Mouse (Mus musculus) stomach, postnatal 0 days (tissue): ENCODE data around the gene Dhrs9. TPM values are rescaled to one million over a fixed set of nuclear protein-coding genes. Genes with fewer than 3 reads are reported as not detected.

Experiments
- ATAC-seq: fragments of 200-750 bp; cut with Nextera tagmentation; 2 replicates; pipeline ENCODE4 v1.8.0; 2017; ENCODE audit not compliant: low FRiP score, low TSS enrichment
- DNase-seq: peaks from one replicate; pipeline ENCODE4 v3.0.0-alpha.2; 2016; ENCODE audit warnings: low spot score
- H3K27ac ChIP-seq: fragments of 300-500 bp; sonication (generic); replicated peaks from 2 replicates; pipeline ENCODE4 v1.5.1; 2014; ENCODE audit warnings: mild to moderate bottlenecking, control low read depth
- H3K27me3 ChIP-seq: fragments of 300-500 bp; sonication (generic); 2 replicates; pipeline ENCODE4 v1.6.1; 2014; ENCODE audit warnings: low read length; ENCODE audit not compliant: control insufficient read depth, insufficient read depth
- H3K36me3 ChIP-seq: fragments of 300-500 bp; sonication (generic); 2 replicates; pipeline ENCODE4 v1.6.1; 2014; ENCODE audit warnings: low read length, mixed read lengths; ENCODE audit not compliant: control insufficient read depth, insufficient read depth
- H3K4me1 ChIP-seq: fragments of 300-500 bp; sonication (generic); replicated peaks from 2 replicates; pipeline ENCODE4 v1.6.1; 2014; ENCODE audit warnings: antibody characterized with exemption; ENCODE audit not compliant: control insufficient read depth, insufficient read depth
- H3K4me2 ChIP-seq: fragments of 300-500 bp; sonication (generic); replicated peaks from 2 replicates; pipeline ENCODE4 v1.6.1; 2014; ENCODE audit warnings: low read depth, mild to moderate bottlenecking, control low read depth, moderate library complexity
- H3K4me3 ChIP-seq: fragments of 300-500 bp; sonication (generic); 2 replicates; pipeline ENCODE4 v1.5.1; 2014; ENCODE audit warnings: low read depth, low read length, control low read depth
- H3K9ac ChIP-seq: fragments of 300-500 bp; sonication (generic); 2 replicates; pipeline ENCODE4 v1.6.1; 2014; ENCODE audit warnings: mild to moderate bottlenecking, low read length, control low read depth, mixed read lengths
- H3K9me3 ChIP-seq: fragments of 300-500 bp; sonication (generic); 2 replicates; pipeline ENCODE4 v1.6.1; 2016; ENCODE audit warnings: low read length; ENCODE audit not compliant: control insufficient read depth
- CTCF ChIP-seq: IDR thresholded peaks from 2 replicates; pipeline ENCODE4 v1.5.1; 2016; ENCODE audit warnings: antibody characterized with exemption, low read depth, mild to moderate bottlenecking, moderate library complexity
- EP300 ChIP-seq: optimal IDR thresholded peaks from 2 replicates; pipeline ENCODE3; 2016; ENCODE audit warnings: antibody characterized with exemption
- WGBS: fragments of 180-500 bp; shearing (Covaris S2); extraction: QIAGEN DNeasy Blood & Tissue Kit; methylation state at CpG from one replicate; pipeline ENCODE4 v1.1.7; 2014; 5-methylcytosine and 5-hydroxymethylcytosine counted together
- polyA plus RNA-seq: library from polyadenylated mRNA; unstranded; fragments of >200 nt; fragmentation: Nextera tagmentation; extraction: Ambion mirVana; gene quantifications from 2 replicates; pipeline ENCODE4 v1.2.1, GENCODE M21; 2015

Dhrs9 gene
- polyA plus RNA-seq, 1 experiment from 2014 or later: 5.8 TPM

DNA sequence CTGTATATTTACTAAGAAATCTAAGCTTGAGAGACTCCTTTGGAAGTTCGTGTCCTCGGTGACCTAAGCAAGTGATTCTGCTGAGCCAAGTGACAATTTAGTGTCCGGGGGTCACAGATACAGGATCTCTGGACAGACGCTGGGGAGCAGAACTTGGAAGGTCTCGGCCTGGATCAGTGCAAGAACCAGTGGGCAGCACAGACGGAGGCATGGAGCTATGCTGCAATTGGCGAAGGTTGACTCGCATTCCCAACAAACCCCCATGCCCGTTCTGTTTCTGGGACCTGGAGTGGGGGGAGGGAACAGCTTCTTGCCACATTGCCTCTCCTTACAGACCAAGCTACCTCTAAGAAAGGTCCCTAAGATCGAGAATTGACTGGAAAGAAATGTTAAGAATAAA, 46.9 kb downstream of the Dhrs9 start:
- no peak for ATAC-seq
- Histone ChIP-seq H3K9me3 (no peaks in the 10 kb centered on the region), H3K27me3 (no peaks in the 10 kb centered on the region), H3K4me2 (no peak overlapping the region), H3K36me3 (no peaks in the 10 kb centered on the region), H3K4me1 (no peaks in the 10 kb centered on the region), H3K4me3 (no peak overlapping the region), H3K27ac (no peak overlapping the region), H3K9ac (no peak overlapping the region)
- DNase-seq: no peak
- TF ChIP-seq EP300: no peak
- TF ChIP-seq CTCF: no peak
- WGBS: 79% methylated on average over 10 of the region's 10 CpGs

DNA sequence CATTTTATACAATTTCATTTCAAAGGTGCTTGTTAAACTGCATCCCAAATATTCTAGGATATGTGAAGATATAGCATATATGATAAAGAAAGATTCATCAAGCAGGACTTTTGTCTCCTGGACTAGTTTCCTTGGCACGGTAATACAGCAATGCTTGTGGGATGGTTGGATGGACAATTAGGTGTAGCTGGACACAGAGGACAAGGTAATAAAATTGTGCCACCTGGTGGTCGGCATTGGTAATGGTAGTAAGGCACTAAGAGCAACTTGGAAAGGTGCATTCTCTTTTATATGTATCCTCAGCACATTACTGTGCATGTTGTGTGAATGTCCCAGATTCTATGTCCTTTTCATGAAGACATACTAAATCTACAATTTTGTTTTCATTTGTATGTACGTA, 47.9 kb downstream of the Dhrs9 start:
- ATAC-seq: no peak
- H3K4me1 ChIP-seq: no peaks in the 10 kb centered on the region
- DNase-seq: peak; percentile 77
- H3K36me3 ChIP-seq: no peaks in the 10 kb centered on the region
- WGBS: 28% methylated on average over 3 of the region's 3 CpGs
- no peak overlapping the region for H3K9ac ChIP-seq
- TF ChIP-seq EP300 (no peak), CTCF (peak; percentile 92)
- H3K9me3 ChIP-seq: no peaks in the 10 kb centered on the region
- no peaks in the 10 kb centered on the region for H3K27me3 ChIP-seq
- H3K4me2 ChIP-seq: no peak overlapping the region
- H3K4me3 ChIP-seq: no peak overlapping the region
- no peak overlapping the region for H3K27ac ChIP-seq

DNA sequence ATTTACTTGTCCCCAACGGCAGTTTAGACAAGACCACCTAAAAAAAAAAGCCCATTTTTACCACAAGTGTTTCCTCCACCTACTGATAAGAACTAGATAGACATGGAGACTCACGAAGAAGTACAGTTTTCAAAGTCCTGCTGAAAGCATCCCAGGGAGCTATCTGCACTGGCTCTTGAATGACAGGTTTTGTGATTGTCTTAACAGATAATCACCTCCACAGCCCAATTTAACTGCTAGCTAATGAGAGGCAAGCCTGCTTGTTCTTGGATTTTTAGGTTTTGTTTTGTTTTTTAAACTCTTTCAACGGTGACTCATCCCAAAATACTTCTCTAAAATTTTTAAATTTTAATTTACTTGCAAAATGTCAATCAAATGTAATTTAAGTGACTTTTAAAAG, 61.4 kb downstream of the Dhrs9 start:
- Histone ChIP-seq H3K9me3 (no peaks in the 10 kb centered on the region), H3K4me1 (no peaks in the 10 kb centered on the region), H3K4me2 (no peak overlapping the region), H3K4me3 (no peak overlapping the region), H3K36me3 (no peaks in the 10 kb centered on the region), H3K27me3 (no peaks in the 10 kb centered on the region), H3K27ac (no peak overlapping the region), H3K9ac (no peak overlapping the region)
- no peak for ATAC-seq
- 53% methylated on average over 3 of the region's 3 CpGs for WGBS
- DNase-seq: no peak
- TF ChIP-seq CTCF (no peak), EP300 (no peak)

DNA sequence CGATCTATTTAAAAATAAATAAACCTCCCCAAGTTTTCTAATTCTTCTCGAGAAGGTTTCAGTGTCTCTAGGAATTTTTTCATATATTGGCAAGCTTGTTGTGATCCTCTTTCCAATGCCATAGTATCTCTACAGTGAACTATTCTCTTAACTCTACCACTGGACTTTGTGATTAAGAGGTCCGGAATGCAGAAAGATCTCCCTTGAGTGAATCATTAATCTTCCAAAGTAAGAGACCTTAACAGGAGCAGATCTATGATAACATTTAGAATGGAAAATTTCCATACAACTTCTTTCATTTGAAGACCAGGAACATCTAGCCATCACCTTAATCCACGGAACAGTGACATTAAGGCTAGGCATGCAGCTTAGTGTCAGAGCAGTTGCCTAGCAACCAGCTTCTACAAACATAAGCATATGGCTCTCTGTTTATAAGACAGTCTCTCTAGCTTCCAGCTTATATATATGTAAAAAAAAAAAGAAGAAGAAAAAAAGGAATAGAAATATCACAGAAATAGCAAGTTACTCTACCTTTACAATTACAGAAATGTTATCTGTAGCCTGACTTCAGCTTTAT, 65.7 kb downstream of the Dhrs9 start:
- H3K4me3 ChIP-seq: no peak overlapping the region
- 39% methylated on average over 4 of the region's 4 CpGs for WGBS
- H3K36me3 ChIP-seq: no peaks in the 10 kb centered on the region
- no peaks in the 10 kb centered on the region for H3K9me3 ChIP-seq
- H3K27me3 ChIP-seq: no peaks in the 10 kb centered on the region
- ATAC-seq (no peak), DNase-seq (no peak)
- TF ChIP-seq CTCF: no peak
- no peaks in the 10 kb centered on the region for H3K4me1 ChIP-seq
- H3K9ac ChIP-seq: no peak overlapping the region
- H3K27ac ChIP-seq: no peak overlapping the region
- H3K4me2 ChIP-seq: no peak overlapping the region

DNA sequence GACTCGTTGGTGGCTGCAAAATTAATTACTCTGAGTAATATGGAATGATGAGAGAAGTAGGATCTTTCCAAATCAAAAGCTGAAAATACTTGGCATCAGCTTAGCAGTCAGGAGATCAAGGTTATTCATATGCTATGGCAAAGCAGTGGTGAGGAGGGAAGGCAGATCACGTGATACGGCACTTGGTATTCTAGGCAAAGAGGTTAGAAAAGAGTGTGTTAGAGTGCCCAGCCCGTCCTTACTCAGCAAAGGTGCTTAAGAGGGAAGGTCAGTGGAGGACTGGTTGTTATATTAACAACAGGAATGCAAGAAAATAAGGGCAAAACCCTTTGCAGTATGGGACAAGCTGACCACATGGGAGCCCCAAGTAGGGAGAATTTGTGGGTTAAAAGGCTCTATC, 68.3 kb downstream of the Dhrs9 start:
- Histone ChIP-seq H3K9me3 (no peaks in the 10 kb centered on the region), H3K4me3 (no peak overlapping the region), H3K27ac (no peak overlapping the region), H3K36me3 (no peaks in the 10 kb centered on the region), H3K4me2 (no peak overlapping the region), H3K9ac (no peak overlapping the region), H3K27me3 (no peaks in the 10 kb centered on the region), H3K4me1 (no peaks in the 10 kb centered on the region)
- DNase-seq (no peak), ATAC-seq (no peak)
- 76% methylated on average over 4 of the region's 4 CpGs for WGBS
- no peak for TF ChIP-seq CTCF

- Histone ChIP-seq H3K36me3 (no peaks in the 10 kb centered on the region), H3K27ac (no peak overlapping the region), H3K9ac (no peak overlapping the region), H3K9me3 (no peaks in the 10 kb centered on the region), H3K4me2 (no peak overlapping the region), H3K4me1 (no peaks in the 10 kb centered on the region), H3K27me3 (no peaks in the 10 kb centered on the region), H3K4me3 (no peak overlapping the region)
- no peak for ATAC-seq
- no peak for DNase-seq
- TF ChIP-seq EP300 (no peak), CTCF (no peak)
- 86% methylated on average over 5 of the region's 5 CpGs for WGBS
These were observed 70.9 kb downstream of the Dhrs9 start for GRCm38 (mm10) chr2:69451128-69451527.

Other genes starting within 250 kb of the Dhrs9 start
- 18.7 and 22.3 TPM in 2 replicates for gene Nostrin, start 244.6 kb upstream of the Dhrs9 start, polyA plus RNA-seq
- 45.4 and 52.6 TPM in 2 replicates for gene Spc25, start 174.3 kb upstream of the Dhrs9 start, polyA plus RNA-seq
- gene G6pc2, start 169.4 kb upstream of the Dhrs9 start, polyA plus RNA-seq: not detected in 2 replicates
- 0.96 and 1.4 TPM in 2 replicates for gene Abcb11, start 37.8 kb upstream of the Dhrs9 start, polyA plus RNA-seq
- gene Lrp2, start 205.6 kb downstream of the Dhrs9 start, polyA plus RNA-seq: 0.29 TPM in 2 replicates